Mouse (Mus musculus): Measurements from ENCODE around the gene Birc2. TPM values are rescaled to one million over a fixed set of nuclear protein-coding genes. Genes with fewer than 3 reads are reported as not detected.
"Not testable (repeated sequence)": the region's sequence is repeated elsewhere in the genome, so short reads cannot be mapped to it uniquely, and the experiment has no call there.

Gene Birc2
- 10 to 100 TPM; 24.6 to 26.6 TPM for total RNA-seq (2021)

GRCm38 (mm10) chr9:7836905-7837805 is at the start of gene Birc2:
Gene Birc2 (minus strand): TSS chr9:7837064.
- DNase-seq, result peak; percentile 97
- intact Hi-C loops (cut with DNase I), result loop anchor here (1.0 to 5.0 kb wide), 3 partner anchors 36 to 165 kb away; partner anchors contain the start of genes Birc3, Tmem123 and Yap1

- DNase-seq, result no peak
- intact Hi-C loops (cut with DNase I), result no loop called here
Observed at GRCm38 (mm10) chr9:7884346-7884745, 47.5 kb upstream of the Birc2 start.

GRCm38 (mm10) chr9:7882304-7882865 is 45.5 kb upstream of the Birc2 start:
- no peak for DNase-seq
- intact Hi-C loops (cut with DNase I), result no loop called here

GRCm38 (mm10) chr9:7873511-7874211 is 36.8 kb upstream of the Birc2 start:
- DNase-seq, result peak in 1 of 2 experiments; percentile 12
- intact Hi-C loops (cut with DNase I), result loop anchor here (2.0 kb wide), 1 partner anchor 37 kb away; the partner anchor contains the start of gene Birc2

DNA sequence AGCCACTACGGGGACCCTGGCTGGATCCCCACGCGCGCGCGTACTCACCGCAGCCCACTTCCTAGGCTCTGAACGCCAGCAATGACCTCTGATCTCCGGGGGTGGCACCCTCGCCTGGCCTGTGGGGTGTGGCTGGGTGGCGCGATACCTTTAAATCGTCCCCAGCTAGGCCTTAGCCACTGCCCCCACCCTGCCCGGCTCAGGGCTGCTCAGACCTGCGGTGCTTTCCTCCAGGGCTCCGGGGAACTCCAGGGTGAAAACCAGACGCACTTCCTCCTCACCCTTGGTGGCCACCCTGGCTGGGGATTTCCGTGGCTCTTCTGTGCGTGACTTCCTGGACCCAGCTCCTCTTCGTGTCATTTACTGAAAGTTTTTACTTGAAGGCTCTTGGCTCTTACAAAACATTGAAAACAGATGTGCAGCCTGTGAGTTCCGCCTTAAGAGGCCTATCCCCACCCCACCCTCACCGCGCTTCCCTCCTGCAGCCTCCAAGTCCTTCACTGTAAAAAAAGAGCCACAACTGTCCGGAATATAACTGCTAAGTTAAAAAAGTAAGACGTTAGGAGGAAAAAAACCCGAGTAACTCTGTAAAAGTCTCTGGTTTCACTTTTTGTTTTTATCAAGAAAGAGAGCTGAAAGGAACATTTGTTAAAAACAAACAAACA is 36.0 kb upstream of the Birc2 start, which contains the start of gene Birc3:
Gene Birc3, minus strand, starts transcription at position 412 of the 665 bp plus-strand sequence.
- intact Hi-C loops (cut with DNase I), result loop anchor here (2.0 kb wide), 1 partner anchor 36 kb away; the partner anchor contains the start of gene Birc2
- DNase-seq, result peak; percentile 77 to 82

- intact Hi-C loops (cut with DNase I), result loop anchor here (2.0 kb wide), 1 partner anchor 35 kb away; the partner anchor contains the start of gene Birc2
Observed at GRCm38 (mm10) chr9:7872044-7872774, 35.3 kb upstream of the Birc2 start.

DNA sequence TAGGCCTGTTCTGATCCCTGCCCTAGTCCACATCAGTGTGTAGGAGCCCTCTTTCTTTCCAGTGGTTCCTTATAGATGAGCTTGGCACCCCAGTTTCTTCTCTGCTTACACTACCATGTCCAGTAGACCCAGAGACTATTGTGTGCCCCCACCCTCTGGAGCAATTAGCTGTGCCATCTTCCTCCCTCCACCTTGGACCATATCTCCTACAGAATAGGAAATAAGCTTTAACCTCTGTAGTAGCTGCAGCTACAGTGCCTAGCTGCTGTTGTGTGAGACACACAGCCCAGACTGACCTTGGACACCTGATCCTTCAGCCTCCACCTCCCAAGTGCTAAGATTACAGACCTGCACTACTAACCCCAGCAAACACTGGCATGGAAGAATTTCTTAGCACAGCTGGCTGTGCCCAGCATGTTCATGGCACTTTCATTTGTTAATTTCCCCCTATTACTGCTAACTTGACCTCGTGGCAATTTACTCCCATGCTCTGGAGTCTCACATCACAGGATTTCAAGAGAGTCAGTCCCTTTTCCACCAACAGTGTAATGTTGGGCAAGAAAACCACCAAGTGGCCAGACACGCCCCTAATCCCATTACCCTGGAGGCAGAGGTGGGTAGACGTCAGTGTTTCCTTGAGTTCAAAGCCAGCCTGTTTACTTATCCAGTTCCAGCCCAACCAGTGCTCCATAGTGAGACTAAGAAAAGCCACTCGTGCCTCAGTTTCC is 34.6 kb upstream of the Birc2 start:
- intact Hi-C loops (cut with DNase I), result loop anchor here (2.0 kb wide), 1 partner anchor 35 kb away; the partner anchor contains the start of gene Birc2
- peak in 1 of 2 experiments; percentile 5 for DNase-seq

More at GRCm38 (mm10) chr9:7872044-7872774, 35.3 kb upstream of the Birc2 start:
- DNase-seq, result no peak

- intact Hi-C loops (cut with DNase I), result no loop called here
- DNase-seq, result no peak
Observed at GRCm38 (mm10) chr9:7870556-7871315, 33.9 kb upstream of the Birc2 start.

DNA sequence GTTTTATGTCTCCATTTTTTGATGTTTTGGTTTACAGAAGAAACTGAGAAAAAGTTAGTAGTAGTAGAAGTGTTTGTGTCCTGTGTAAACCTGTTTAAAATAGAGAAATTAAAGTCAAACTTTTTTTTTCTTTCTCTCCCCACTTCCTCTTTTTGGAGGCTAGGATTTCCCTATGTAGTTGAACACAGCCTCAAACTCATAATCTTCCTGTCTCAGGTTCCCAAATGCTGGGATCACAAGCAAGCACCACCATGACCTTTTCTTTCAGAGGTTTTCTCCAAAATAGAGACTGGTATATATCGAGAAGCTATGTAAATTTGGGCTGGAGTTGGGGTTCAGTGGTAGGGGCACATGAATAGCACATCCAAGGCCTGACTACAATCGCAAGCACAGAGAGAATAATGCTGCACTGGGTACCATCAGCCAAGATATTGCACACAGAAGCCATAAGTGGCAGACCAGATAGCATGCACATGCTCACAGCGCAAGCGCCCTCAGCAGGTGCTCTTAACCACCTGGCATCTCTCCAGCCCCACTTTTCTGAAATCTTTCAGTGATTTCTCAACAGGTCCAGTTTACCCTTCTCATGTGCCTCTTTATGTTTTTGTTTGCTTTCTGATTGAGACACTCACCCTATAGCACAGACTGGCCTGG is 32.1 kb upstream of the Birc2 start:
- intact Hi-C loops (cut with DNase I), result no loop called here
- DNase-seq, result no peak

DNA sequence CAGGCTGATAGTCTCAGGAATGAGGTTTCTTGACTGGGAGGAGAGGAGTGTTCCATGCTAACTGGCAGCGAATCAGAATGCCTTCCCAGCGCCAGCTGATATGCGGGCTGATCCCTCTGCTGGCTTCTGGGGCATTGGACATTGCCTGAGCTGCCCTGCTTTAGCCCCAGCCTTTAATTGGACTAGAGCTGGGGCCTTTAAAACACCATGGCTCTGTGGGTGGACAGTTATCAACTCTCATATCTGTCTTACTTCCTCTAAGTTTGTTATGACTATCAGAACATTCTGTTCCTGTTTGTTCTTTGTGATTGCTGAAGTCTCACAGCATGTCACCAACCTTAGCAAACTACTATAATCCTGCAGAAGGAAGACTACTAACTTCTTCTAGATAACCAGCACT is 31.1 kb upstream of the Birc2 start:
- DNase-seq, result no peak
- intact Hi-C loops (cut with DNase I), result no loop called here

- not testable (repeated sequence) for DNase-seq
Observed at GRCm38 (mm10) chr9:7866981-7867380, 30.1 kb upstream of the Birc2 start.

DNA sequence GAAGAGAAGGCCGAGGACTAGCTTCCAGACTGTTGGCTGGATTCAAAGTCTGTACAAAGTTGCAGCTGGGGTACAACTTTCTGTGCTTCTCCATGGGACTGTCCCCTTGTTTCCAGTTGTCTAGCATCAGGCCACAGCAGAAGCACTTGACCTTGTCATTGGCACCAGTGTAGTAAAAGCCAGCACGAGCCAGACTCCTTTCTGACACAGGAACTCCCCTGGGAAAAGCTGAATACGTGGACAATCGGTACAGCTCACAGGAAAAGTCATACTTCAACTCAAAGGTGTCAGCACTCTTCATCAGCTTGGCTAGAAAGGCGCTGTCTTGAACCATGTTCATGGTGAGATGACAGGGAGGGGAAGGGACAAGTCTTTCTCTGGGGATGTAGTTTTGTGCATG is 24.1 kb upstream of the Birc2 start:
- DNase-seq, result no peak
- intact Hi-C loops (cut with DNase I), result no loop called here

More at GRCm38 (mm10) chr9:7866981-7867380, 30.1 kb upstream of the Birc2 start:
- intact Hi-C loops (cut with DNase I), result not testable (repeated sequence)

DNA sequence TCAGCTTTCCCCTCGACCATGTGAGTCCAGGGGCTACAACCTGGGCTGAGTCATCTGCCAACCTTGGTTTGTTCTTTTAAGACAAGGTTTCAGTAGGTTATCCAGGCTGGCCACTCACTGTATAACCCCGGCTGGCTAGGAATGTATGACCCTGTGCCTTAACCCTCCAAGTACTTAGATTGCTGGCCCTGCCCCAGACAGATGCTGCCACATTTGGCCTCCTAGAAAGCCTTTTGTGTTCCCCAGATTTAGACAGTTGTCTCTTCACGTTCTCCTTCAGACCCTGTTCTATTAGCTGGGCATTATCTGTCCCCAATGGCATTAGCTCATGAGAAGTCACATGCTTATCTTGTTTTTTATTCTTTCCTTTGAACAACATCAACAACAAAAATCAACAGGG is 19.0 kb upstream of the Birc2 start:
- DNase-seq, result no peak
- intact Hi-C loops (cut with DNase I), result loop anchor here (1.0 to 2.0 kb wide), 2 partner anchors 142 to 253 kb away; no protein-coding TSS in a partner anchor

DNA sequence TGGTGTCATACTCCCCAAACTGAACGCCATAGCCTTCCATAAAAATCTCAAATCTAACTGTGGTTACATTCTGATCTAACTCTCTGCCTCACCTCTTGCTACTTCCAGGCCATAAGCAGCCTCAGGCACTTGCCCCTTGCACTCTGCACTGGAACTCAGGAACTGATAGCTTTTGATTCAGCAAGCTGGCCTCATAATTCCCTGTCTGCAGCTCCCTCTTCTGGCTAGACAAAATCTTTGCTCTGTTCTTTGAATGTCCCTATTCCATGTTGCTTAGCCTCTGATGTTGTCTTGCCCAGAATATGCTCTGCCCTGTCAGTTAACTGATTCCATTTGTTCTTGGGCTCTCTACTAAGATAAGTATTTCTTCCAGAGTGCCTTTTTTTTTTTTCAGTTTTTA is 18.5 kb upstream of the Birc2 start:
- intact Hi-C loops (cut with DNase I), result loop anchor here (1.0 to 2.0 kb wide), 2 partner anchors 141 to 253 kb away; no protein-coding TSS in a partner anchor
- DNase-seq, result peak; percentile 61 to 67

DNA sequence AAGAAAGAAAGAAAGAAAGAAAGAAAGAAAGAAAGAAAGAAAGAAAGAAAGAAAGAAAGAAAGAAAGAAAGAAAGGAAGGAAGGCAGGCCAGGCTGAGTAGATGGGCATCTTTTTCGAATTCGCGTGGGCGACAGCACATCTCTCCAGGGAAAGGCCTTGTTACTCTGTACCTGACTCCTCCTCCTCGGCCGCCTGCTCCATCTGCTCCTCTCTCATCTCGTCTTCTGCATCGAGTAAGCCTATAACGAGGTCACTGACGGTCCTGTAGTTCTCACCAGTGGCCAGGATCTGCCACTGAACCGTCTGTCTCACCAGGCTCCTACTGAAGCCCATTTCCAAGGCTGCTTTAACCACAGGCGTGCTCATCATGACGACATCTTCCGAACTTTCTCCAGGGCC is 17.3 kb upstream of the Birc2 start:
- intact Hi-C loops (cut with DNase I), result loop anchor here (2.0 kb wide), 1 partner anchor 251 kb away; no protein-coding TSS in a partner anchor
- DNase-seq, result not testable (repeated sequence)

DNA sequence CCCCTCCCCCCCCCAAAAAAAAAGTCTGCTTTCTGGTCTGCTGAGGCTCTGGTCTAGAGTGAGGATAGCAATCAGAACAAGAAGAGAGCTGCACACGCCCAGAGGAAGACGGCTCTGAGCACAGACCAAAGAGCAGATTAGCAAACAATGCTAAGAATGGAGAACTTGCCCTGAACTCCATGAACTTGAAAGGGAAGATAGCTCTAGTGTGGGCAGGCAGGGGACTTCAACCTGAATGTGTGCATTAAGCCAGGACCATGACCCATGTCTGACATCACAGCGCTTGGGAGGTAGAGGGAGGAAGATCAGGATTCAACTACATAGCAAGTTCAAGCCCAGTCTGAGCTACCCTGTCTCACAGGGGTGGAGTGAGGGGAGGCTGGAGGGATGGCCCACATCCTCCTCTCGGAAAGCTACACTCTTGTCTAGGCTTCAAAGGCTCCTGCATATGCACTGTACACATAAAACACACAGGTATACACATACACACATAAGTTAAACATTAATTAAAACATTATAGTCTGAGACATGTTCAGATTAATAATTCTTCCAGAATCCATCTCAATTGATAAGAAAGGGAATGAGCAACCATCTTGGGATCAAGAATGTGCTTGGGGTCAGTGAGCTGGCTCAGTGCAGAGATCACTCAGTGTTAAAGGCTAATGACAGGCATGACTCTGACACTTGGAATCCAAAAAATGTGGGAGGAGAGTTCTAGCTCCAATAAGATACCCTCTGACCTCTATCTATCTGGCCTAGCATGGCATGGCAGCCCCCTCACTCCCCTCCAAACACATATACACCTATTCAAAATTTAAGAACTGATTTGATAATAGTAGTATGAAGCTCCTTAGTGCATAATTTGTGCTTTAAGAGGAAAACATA is 15.7 kb upstream of the Birc2 start:
- no peak for DNase-seq
- intact Hi-C loops (cut with DNase I), result no loop called here
